Mouse (Mus musculus) lung, adult 2 months (tissue): ENCODE results near the gene Gm156.

Source experiments
- CTCF ChIP-seq: fragments of 200-500 bp; IDR thresholded peaks from 2 replicates; pipeline ENCODE4 v1.5.1; 2011; ENCODE audit warnings: mild to moderate bottlenecking, low read length, control low read depth; ENCODE audit not compliant: insufficient read depth
- POLR2A ChIP-seq: fragments of 200-500 bp; IDR thresholded peaks from 2 replicates; pipeline ENCODE4 v1.6.1; 2011; ENCODE audit warnings: low read depth, mild to moderate bottlenecking, control low read depth, low read length, borderline replicate concordance; ENCODE audit errors: extremely low read depth

DNA sequence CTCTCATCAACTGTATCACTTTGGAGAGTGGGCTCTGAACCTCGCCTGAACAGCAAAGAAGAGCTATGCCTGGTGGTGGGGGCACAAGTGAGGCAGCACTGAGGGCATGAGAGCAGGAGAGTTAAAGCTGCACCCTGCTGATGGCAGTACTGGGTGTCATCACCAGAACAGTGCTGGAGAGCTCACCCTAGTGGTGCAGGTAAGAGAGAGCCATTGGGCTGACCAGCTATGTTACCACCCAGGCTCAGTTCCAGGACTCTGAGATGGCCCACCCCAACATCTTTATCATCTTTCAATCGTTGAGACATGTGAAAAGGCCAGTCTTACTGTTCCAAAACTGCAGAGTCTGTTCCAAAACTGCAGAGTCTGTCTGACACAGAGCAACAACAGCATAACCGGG lies 37.9 kb downstream of the Gm156 start:
- no peak for TF ChIP-seq CTCF
- TF ChIP-seq POLR2A: no peak
